Mouse (Mus musculus): ENCODE measurements around the gene Syne1.

GRCm38 (mm10) chr10:5194671-5195234, 356.5 kb downstream of the Syne1 start:
- peak; percentile 50 for TF ChIP-seq POLR2A (IDR thresholded peaks at IDR 0.05; ENCODE audit: insufficient read length, low read depth)
- peak; percentile 61 to 89 (median 81) for TF ChIP-seq MYOG (IDR thresholded peaks at IDR 0.05; ENCODE audit: control insufficient read depth in 1 of 3, insufficient read depth in 1 of 3, insufficient read length in 2 of 3, low read depth in 2 of 3)
- TF ChIP-seq CEBPB (IDR thresholded peaks at IDR 0.05; ENCODE audit: insufficient read depth, poor library complexity, severe bottlenecking), result no peak
- peak in 2 of 3 experiments; percentile 85 to 96 for TF ChIP-seq MYOD1 (IDR thresholded peaks at IDR 0.05; ENCODE audit: control insufficient read depth in 1 of 3, insufficient read length in 2 of 3, low read depth in 2 of 3)
- no peak for TF ChIP-seq POLR2AphosphoS2 (IDR thresholded peaks at IDR 0.05; ENCODE audit: insufficient read length, low read depth)
- peak; percentile 89 for TF ChIP-seq USF1 (IDR thresholded peaks at IDR 0.05; ENCODE audit: low read depth)
- no peak for TF ChIP-seq TCF12 (IDR thresholded peaks at IDR 0.05; ENCODE audit: insufficient read depth, poor library complexity, severe bottlenecking)

All from myocyte (in vitro differentiated cells).